Mouse (Mus musculus) CH12.LX (cell line): ENCODE measurements around the gene Zfp148. TPM values are rescaled to one million over a fixed set of nuclear protein-coding genes. Genes with fewer than 3 reads are reported as not detected.
"Not testable (repeated sequence)": the region's sequence is repeated elsewhere in the genome, so short reads cannot be mapped to it uniquely, and the experiment has no call there.

ENCODE experiments used
- DNase-seq: peaks from one replicate; pipeline ENCODE4 v3.0.0-alpha.2; 2013; ENCODE audit errors: extremely low read depth
- H3K27ac ChIP-seq: 2 replicates; pipeline ENCODE4 v1.5.1; 2012; ENCODE audit warnings: low read depth, mild to moderate bottlenecking, control low read depth, moderate library complexity; ENCODE audit not compliant: insufficient read depth
- H3K27me3 ChIP-seq: replicated peaks from 2 replicates; pipeline ENCODE3; 2012; ENCODE audit warnings: inconsistent platforms
- H3K36me3 ChIP-seq, 2 experiments: replicated peaks in 1 of 2; 2 replicates each; pipeline versions ENCODE3 to v1.6.1; 2012; ENCODE audit warnings: inconsistent platforms in 1 of 2, low read length in 1 of 2, mild to moderate bottlenecking in 1 of 2, mixed read lengths in 1 of 2, moderate library complexity in 1 of 2; ENCODE audit not compliant: control insufficient read depth in 1 of 2, insufficient read depth in 1 of 2
- H3K4me1 ChIP-seq, 2 experiments: 2 replicates each; pipeline ENCODE4 v1.6.1; 2012; ENCODE audit warnings: inconsistent platforms in 1 of 2, moderate library complexity in 1 of 2; ENCODE audit not compliant: insufficient read depth in 2 of 2, control insufficient read depth in 1 of 2
- H3K4me2 ChIP-seq: 2 replicates; pipeline ENCODE4 v1.6.1; 2012; ENCODE audit warnings: low read depth, mild to moderate bottlenecking, control low read depth; ENCODE audit not compliant: poor library complexity, insufficient read depth, severe bottlenecking
- H3K4me3 ChIP-seq, 3 experiments: fragments of 150-350 bp in 1 of 3; sonication (generic) in 1 of 3; replicated peaks in 1 of 3; 2 replicates each; pipeline versions ENCODE3 to v1.5.1; 2011 to 2012; ENCODE audit warnings: low read depth in 2 of 3, low read length in 2 of 3, mild to moderate bottlenecking in 2 of 3, moderate library complexity in 2 of 3, control low read depth in 1 of 3, improper control_type of control experiment in 1 of 3, inconsistent platforms in 1 of 3, mixed read lengths in 1 of 3; ENCODE audit not compliant: poor library complexity in 1 of 3
- H3K79me2 ChIP-seq: replicated peaks from 2 replicates; pipeline ENCODE4 v1.6.1; 2012; ENCODE audit warnings: mild to moderate bottlenecking, moderate library complexity; ENCODE audit not compliant: control insufficient read depth, poor library complexity, insufficient read depth, severe bottlenecking; ENCODE audit errors: extremely low read depth
- H3K9ac ChIP-seq: 2 replicates; pipeline ENCODE4 v1.6.1; 2012; ENCODE audit warnings: low read depth, mild to moderate bottlenecking, control low read depth, moderate library complexity; ENCODE audit not compliant: insufficient read depth
- H3K9me3 ChIP-seq: replicated peaks from 2 replicates; pipeline ENCODE3; 2012; ENCODE audit warnings: low read length, inconsistent platforms, mixed read lengths
- BHLHE40 ChIP-seq: IDR thresholded peaks from 2 replicates; pipeline ENCODE4 v1.6.1; 2011; ENCODE audit warnings: mild to moderate bottlenecking, low read depth, low read length, improper control_type of control experiment
- CHD2 ChIP-seq: IDR thresholded peaks from 2 replicates; pipeline ENCODE4 v1.6.1; 2011; ENCODE audit warnings: low read length, improper control_type of control experiment
- CTCF ChIP-seq, 2 experiments: IDR thresholded peaks in 1 of 2; conservative IDR thresholded peaks in 1 of 2; 2 replicates each; pipeline ENCODE4 v1.5.1; 2011 to 2012; ENCODE audit warnings: low read depth in 2 of 2, low read length in 2 of 2, improper control_type of control experiment in 1 of 2, inconsistent platforms in 1 of 2, mild to moderate bottlenecking in 1 of 2, moderate library complexity in 1 of 2
- E2F4 ChIP-seq: IDR thresholded peaks from 2 replicates; pipeline ENCODE4 v1.6.1; 2011; ENCODE audit warnings: low read depth, low read length, improper control_type of control experiment; ENCODE audit not compliant: insufficient replicate concordance
- ELF1 ChIP-seq: IDR thresholded peaks from 2 replicates; pipeline ENCODE4 v1.6.1; 2014; ENCODE audit warnings: low read depth, mild to moderate bottlenecking, inconsistent platforms, low read length, improper control_type of control experiment
- EP300 ChIP-seq: IDR thresholded peaks from 2 replicates; pipeline ENCODE4 v1.6.1; 2011; ENCODE audit warnings: low read length, improper control_type of control experiment
- ETS1 ChIP-seq: conservative IDR thresholded peaks from 2 replicates; pipeline ENCODE4 v1.6.1; 2012; ENCODE audit warnings: low read depth, mild to moderate bottlenecking, inconsistent platforms, low read length, improper control_type of control experiment, moderate library complexity
- GABPA ChIP-seq: IDR thresholded peaks from 2 replicates; pipeline ENCODE4 v1.6.1; 2012; ENCODE audit warnings: low read depth, low read length, improper control_type of control experiment, inconsistent platforms; ENCODE audit not compliant: insufficient replicate concordance
- HCFC1 ChIP-seq: IDR thresholded peaks from 2 replicates; pipeline ENCODE4 v1.6.1; 2012; ENCODE audit warnings: low read depth, mild to moderate bottlenecking, inconsistent platforms, low read length, improper control_type of control experiment
- IRF4 ChIP-seq: IDR thresholded peaks from 2 replicates; pipeline ENCODE4 v1.6.1; 2014; ENCODE audit warnings: low read depth, mild to moderate bottlenecking, inconsistent platforms, low read length, improper control_type of control experiment
- KAT2A ChIP-seq: IDR thresholded peaks from 2 replicates; pipeline ENCODE4 v1.6.1; 2012; ENCODE audit warnings: low read length, improper control_type of control experiment, inconsistent platforms; ENCODE audit not compliant: insufficient replicate concordance
- MAX ChIP-seq: IDR thresholded peaks from 2 replicates; pipeline ENCODE4 v1.6.1; 2011; ENCODE audit warnings: low read length, improper control_type of control experiment
- MAZ ChIP-seq: IDR thresholded peaks from 2 replicates; pipeline ENCODE4 v1.6.1; 2012; ENCODE audit warnings: low read depth, mild to moderate bottlenecking, inconsistent platforms, low read length, improper control_type of control experiment, moderate library complexity
- MEF2A ChIP-seq: IDR thresholded peaks from 2 replicates; pipeline ENCODE4 v1.6.1; 2014; ENCODE audit warnings: low read depth, mild to moderate bottlenecking, inconsistent platforms, low read length, improper control_type of control experiment, borderline replicate concordance
- MXI1 ChIP-seq: IDR thresholded peaks from 2 replicates; pipeline ENCODE4 v1.6.1; 2011; ENCODE audit warnings: mild to moderate bottlenecking, low read depth, low read length, improper control_type of control experiment
- MYC ChIP-seq: IDR thresholded peaks from 2 replicates; pipeline ENCODE4 v1.6.1; 2011; ENCODE audit warnings: low read depth, mild to moderate bottlenecking, improper control_type of control experiment, low read length
- NELFE ChIP-seq: IDR thresholded peaks from 2 replicates; pipeline ENCODE4 v1.6.1; 2011; ENCODE audit warnings: low read depth, low read length, improper control_type of control experiment
- NRF1 ChIP-seq: IDR thresholded peaks from 2 replicates; pipeline ENCODE4 v1.6.1; 2014; ENCODE audit warnings: low read depth, mild to moderate bottlenecking, inconsistent platforms, low read length, improper control_type of control experiment, moderate library complexity
- POLR2A ChIP-seq: IDR thresholded peaks from 2 replicates; pipeline ENCODE4 v1.6.1; 2011; ENCODE audit warnings: low read depth, mild to moderate bottlenecking, improper control_type of control experiment, low read length
- POLR2AphosphoS2 ChIP-seq: IDR thresholded peaks from 2 replicates; pipeline ENCODE4 v1.6.1; 2011; ENCODE audit warnings: low read depth, low read length, improper control_type of control experiment
- SIN3A ChIP-seq: IDR thresholded peaks from 2 replicates; pipeline ENCODE4 v1.6.1; 2012; ENCODE audit warnings: low read length, improper control_type of control experiment, inconsistent platforms
- TBP ChIP-seq: conservative IDR thresholded peaks from 2 replicates; pipeline ENCODE4 v1.6.1; 2011; ENCODE audit warnings: low read depth, low read length, improper control_type of control experiment
- TCF12 ChIP-seq: IDR thresholded peaks from 2 replicates; pipeline ENCODE4 v1.6.1; 2014; ENCODE audit warnings: low read depth, mild to moderate bottlenecking, inconsistent platforms, low read length, improper control_type of control experiment
- ZMIZ1 ChIP-seq: IDR thresholded peaks from 2 replicates; pipeline ENCODE4 v1.6.1; 2012; ENCODE audit warnings: low read depth, mild to moderate bottlenecking, inconsistent platforms, low read length, improper control_type of control experiment
- dilution Hi-C: fragments of 300-500 bp; cut with MboI; formaldehyde crosslinking; loops from 2 replicates; pipeline ENCODE4 v1.14.3; 2020; ENCODE audit warnings: low sequenced_read_pairs; ENCODE audit not compliant: extremely low pct_unique_long_range_greater_than_20kb, extremely low pct_ligation_motif_present
- in situ Hi-C: fragments of 300-500 bp; cut with MboI; formaldehyde crosslinking; loops from 3 replicates; pipeline ENCODE4 v1.14.3; 2019; ENCODE audit warnings: low sequenced_read_pairs, low pct_ligation_motif_present, low pct_unique_long_range_greater_than_20kb, mixed read lengths
- polyA plus RNA-seq: library from polyadenylated mRNA; unstranded; fragments of >175 nt; gene quantifications from 2 replicates; pipeline ENCODE4 v1.2.1, GENCODE M21; 2012; ENCODE audit warnings: low read depth; ENCODE audit not compliant: insufficient read length
- total RNA-seq, 2 experiments: library from RNA; depleted of rRNA; stranded (reverse); fragments of 300-350 nt in 1 of 2; fragments of >200 nt in 1 of 2; gene quantifications; 2 replicates each; pipeline ENCODE4 v1.2.3; 2012 to 2014

The Zfp148 gene
- total RNA-seq (2012; rRNA removed) (19.5 and 23.2 TPM in 2 replicates), total RNA-seq (2014; rRNA removed) (28.6 and 30.4 TPM in 2 replicates), polyA plus RNA-seq (36.6 and 39.9 TPM in 2 replicates)

DNA sequence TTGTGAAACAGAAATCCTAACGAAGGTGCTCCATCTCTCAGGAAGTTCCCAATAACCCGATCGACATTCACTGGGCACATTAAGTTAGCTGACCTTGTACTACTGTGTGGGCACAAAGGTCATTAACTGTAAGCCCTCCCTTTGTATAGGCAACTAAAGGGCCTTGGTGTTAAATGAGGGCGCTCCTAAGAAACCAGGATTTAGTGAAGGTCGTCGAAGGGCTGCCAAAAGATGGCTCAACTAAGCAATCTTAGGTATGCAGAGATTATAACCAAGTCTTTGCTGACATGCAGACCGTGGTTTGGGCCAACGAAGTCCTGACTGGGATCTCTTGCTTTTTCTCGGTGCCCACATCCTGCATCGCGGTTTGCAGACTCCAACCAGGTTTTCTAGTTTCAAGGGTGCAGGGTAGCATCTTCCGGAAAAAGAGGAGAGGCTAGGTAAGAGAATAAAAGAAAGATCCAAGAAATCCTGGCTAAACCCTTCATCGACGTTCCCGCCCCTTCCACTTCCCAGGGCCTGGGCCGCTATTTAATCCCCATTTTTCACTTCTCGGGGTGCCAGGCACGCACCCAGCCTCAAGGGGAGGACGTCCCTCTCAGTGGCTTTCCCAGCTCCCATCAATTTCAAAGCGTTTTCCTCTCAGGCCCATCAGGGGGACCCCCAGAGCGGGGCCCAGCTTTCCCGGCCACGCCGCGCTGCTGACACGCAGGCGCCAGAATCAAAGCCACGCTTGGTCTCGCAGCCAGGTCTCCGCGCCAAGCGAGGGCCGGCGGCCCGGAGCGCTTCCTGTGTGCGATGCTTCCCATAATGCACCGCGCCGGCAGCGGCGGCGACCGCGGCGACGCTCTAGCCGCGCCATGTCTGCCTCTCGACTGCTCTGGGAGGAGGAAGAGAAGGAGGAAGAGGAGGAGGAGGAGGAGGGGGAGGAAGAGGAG, at the start of gene Zfp148:
Gene Zfp148, plus strand, starts transcription at position 893 of the 938 bp plus-strand sequence.
- H3K4me1 ChIP-seq = peaks cover 3 to 31% of the 10 kb centered on the region in 2 experiments; a peak in 3 of 4 replicates
- DNase-seq = peak; percentile 95
- H3K27me3 ChIP-seq, dilution Hi-C loops, in situ Hi-C loops, H3K9me3 ChIP-seq: not testable (repeated sequence)
- H3K27ac ChIP-seq = peak within 1 kb of the TSS; percentile 54
- H3K36me3 ChIP-seq = peaks cover 4 to 39% of the 10 kb centered on the region in 2 experiments
- H3K9ac ChIP-seq = peak within 1 kb of the TSS; percentile 98
- H3K79me2 ChIP-seq = peaks cover 45% of the 10 kb centered on the region
- peak within 1 kb of the TSS; percentile 80 to 94 (median 85) for H3K4me3 ChIP-seq
- peak within 1 kb of the TSS; percentile 80 for H3K4me2 ChIP-seq
- peak; percentile 92 for TF ChIP-seq HCFC1
- TF ChIP-seq BHLHE40 = peak; percentile 10; the same call in 1 of the 2 replicates
- 0 out of 2 replicates have a peak, but pooled peaks have one; percentile 54 for TF ChIP-seq E2F4
- peak; percentile 96 for TF ChIP-seq NELFE
- peak; percentile 93 for TF ChIP-seq MAX
- TF ChIP-seq MXI1 = peak; percentile 88
- peak; percentile 93 for TF ChIP-seq KAT2A
- peak; percentile 47; the same call in 1 of the 2 replicates for TF ChIP-seq TBP
- peak; percentile 60; the same call in 1 of the 2 replicates for TF ChIP-seq IRF4
- 0 out of 2 replicates have a peak, but pooled peaks have one; percentile 15 for TF ChIP-seq EP300
- TF ChIP-seq TCF12 = peak; percentile 96
- peak; percentile 98 for TF ChIP-seq ELF1
- TF ChIP-seq MYC = peak; percentile 80; the same call in 1 of the 2 replicates
- TF ChIP-seq GABPA = peak; percentile 78; the same call in 1 of the 2 replicates
- peak; percentile 84 for TF ChIP-seq MEF2A
- TF ChIP-seq ETS1 = peak; percentile 62
- TF ChIP-seq SIN3A = peak; percentile 94
- peak; percentile 91 for TF ChIP-seq POLR2AphosphoS2
- peak; percentile 95 for TF ChIP-seq POLR2A
- TF ChIP-seq CHD2 = peak; percentile 69; the same call in 1 of the 2 replicates
- TF ChIP-seq NRF1 = peak; percentile 78
- peak; percentile 90 for TF ChIP-seq MAZ
- peak; percentile 94 for TF ChIP-seq ZMIZ1
- TF ChIP-seq CTCF (conservative IDR thresholded peaks at IDR 0.05 in 1 of 2, IDR thresholded peaks at IDR 0.05 in 1 of 2; ENCODE audit: low read depth in 2 of 2, low read length in 2 of 2) = 0 out of 4 replicates have a peak, but pooled peaks of 1 of the 2 experiments have one; percentile 2
- TF ChIP-seq, all 38 proteins: peak for 24; not testable (repeated sequence) for 14
